In genomic region chr5:107195751-107196395, GRCm38 (mm10) we compare ENCODE assay signal across 12 mouse cellular contexts.
A peak's percentile ranks its signal among the peaks of the same experiment; 100 is the strongest.
DNase-seq lines count a peak whose midpoint lies in the region; ATAC-seq and TF ChIP-seq lines count a peak whose summit lies in the region.
"Had no signal": no experiment of that assay in that cellular context is flagged by ENCODE, and none has a peak within 500 bp of the region (broad histone marks: within the 10 kb centered on the region; RNA-seq: fewer than 3 reads in every experiment).

No protein-coding gene starts in this region.

- peaks cover 25% of the 10 kb centered on the region for H3K4me1 ChIP-seq in hindbrain, embryonic 10.5 days (replicated peaks)
- H3K4me1 ChIP-seq in hindbrain, embryonic 13.5 days (replicated peaks), result peaks cover 2% of the 10 kb centered on the region; the same call in 1 of the 2 replicates
- H3K4me1 ChIP-seq in testis, adult 2 months (ENCODE audit: control insufficient read depth, insufficient read depth, low read length), result peaks cover 9% of the 10 kb centered on the region
- H3K4me1 ChIP-seq in limb, embryonic 12.5 days (replicated peaks), result peaks cover 53% of the 10 kb centered on the region
- no peaks in the 10 kb centered on the region for H3K4me1 ChIP-seq in midbrain, embryonic 16.5 days (ENCODE audit: control insufficient read depth, insufficient read depth, low read length)
- H3K4me1 ChIP-seq in liver, embryonic 11.5 days (replicated peaks; ENCODE audit: control insufficient read depth, insufficient read depth, low read length), result peaks cover 44% of the 10 kb centered on the region

- TF ChIP-seq POLR2A in testis, adult 2 months (IDR thresholded peaks at IDR 0.05; ENCODE audit: control insufficient read depth, low read depth, low read length), result no peak

- H3K9me3 ChIP-seq in hindbrain, embryonic 10.5 days, result no peaks in the 10 kb centered on the region
- no peaks in the 10 kb centered on the region for H3K9me3 ChIP-seq in hindbrain, embryonic 13.5 days
- H3K9me3 ChIP-seq in limb, embryonic 12.5 days, result no peaks in the 10 kb centered on the region
- H3K9me3 ChIP-seq in midbrain, embryonic 16.5 days (replicated peaks; ENCODE audit: control insufficient read depth, low read length, poor library complexity, severe bottlenecking), result no peaks in the 10 kb centered on the region
- no peaks in the 10 kb centered on the region for H3K9me3 ChIP-seq in liver, embryonic 11.5 days (ENCODE audit: control insufficient read depth, low read length)

- H3K4me2 ChIP-seq in hindbrain, embryonic 13.5 days, result no peak overlapping the region
- H3K4me2 ChIP-seq in limb, embryonic 12.5 days, result peak overlapping the region; percentile 32
- H3K4me2 ChIP-seq in midbrain, embryonic 16.5 days (ENCODE audit: low read length), result no peak overlapping the region
- H3K4me2 ChIP-seq in liver, embryonic 11.5 days, result no peak overlapping the region

- H3K27me3 ChIP-seq in hindbrain, embryonic 10.5 days (ENCODE audit: insufficient read depth, poor library complexity, severe bottlenecking), result no peaks in the 10 kb centered on the region
- no peaks in the 10 kb centered on the region for H3K27me3 ChIP-seq in hindbrain, embryonic 13.5 days
- no peaks in the 10 kb centered on the region for H3K27me3 ChIP-seq in testis, adult 2 months (ENCODE audit: control insufficient read depth, insufficient read depth, low read length)
- H3K27me3 ChIP-seq in limb, embryonic 12.5 days, result no peaks in the 10 kb centered on the region
- H3K27me3 ChIP-seq in midbrain, embryonic 16.5 days (ENCODE audit: control insufficient read depth, insufficient read depth, low read depth, low read length), result no peaks in the 10 kb centered on the region
- H3K27me3 ChIP-seq in liver, embryonic 11.5 days (replicated peaks; ENCODE audit: control insufficient read depth, insufficient read depth, low read length), result no peaks in the 10 kb centered on the region

- H3K27ac ChIP-seq in hindbrain, embryonic 10.5 days, result no peak overlapping the region
- H3K27ac ChIP-seq in hindbrain, embryonic 13.5 days, result no peak overlapping the region
- H3K27ac ChIP-seq in testis, adult 2 months (ENCODE audit: control insufficient read depth, insufficient read depth, low read depth, low read length), result peak overlapping the region; percentile 64
- H3K27ac ChIP-seq in limb, embryonic 12.5 days, result peak overlapping the region; percentile 82
- no peak overlapping the region for H3K27ac ChIP-seq in midbrain, embryonic 16.5 days (ENCODE audit: low read length)
- no peak overlapping the region for H3K27ac ChIP-seq in liver, embryonic 11.5 days (ENCODE audit: low read depth, low read length)

- WGBS in hindbrain, embryonic 10.5 days, result 60% methylated on average over 12 of the region's 12 CpGs
- WGBS in hindbrain, embryonic 13.5 days, result 63% methylated on average over 12 of the region's 12 CpGs
- 2% methylated on average over 12 of the region's 12 CpGs for WGBS in limb, embryonic 12.5 days
- 72% methylated on average over 12 of the region's 12 CpGs for WGBS in midbrain, embryonic 16.5 days
- WGBS in liver, embryonic 11.5 days, result 51% methylated on average over 12 of the region's 12 CpGs

- no peak for ATAC-seq in hindbrain, embryonic 13.5 days (ENCODE audit: low FRiP score)
- peak; percentile 75 for ATAC-seq in limb, embryonic 12.5 days (ENCODE audit: insufficient number of reproducible peaks, insufficient read depth, low FRiP score, low TSS enrichment, low read depth)
- ATAC-seq in midbrain, embryonic 16.5 days, result no peak
- no peak for ATAC-seq in liver, embryonic 11.5 days (replicated peaks; ENCODE audit: low FRiP score)
- ATAC-seq: CD4-positive, CD25-positive, alpha-beta regulatory T cell, adult 4 months; liver, postnatal 0 days had no signal

- DNase-seq in hindbrain, embryonic 10.5 days (ENCODE audit: low spot score), result peak; percentile 34
- DNase-seq in testis, postnatal 10 days (ENCODE audit: low spot score), result no peak
- peak; percentile 71 for DNase-seq in testis, postnatal 14 days (ENCODE audit: low spot score)
- DNase-seq in liver, embryonic 11.5 days (ENCODE audit: low spot score), result no peak
- DNase-seq: cerebellum, postnatal 25 days; liver, postnatal 0 days had no signal

- TF ChIP-seq CTCF in testis, adult 2 months (IDR thresholded peaks at IDR 0.05; ENCODE audit: control insufficient read depth, insufficient read depth, insufficient replicate concordance, low read depth, low read length), result no peak

- H3K4me3 ChIP-seq in hindbrain, embryonic 10.5 days, result no peak overlapping the region
- no peak overlapping the region for H3K4me3 ChIP-seq in hindbrain, embryonic 13.5 days
- H3K4me3 ChIP-seq in testis, adult 2 months (ENCODE audit: control insufficient read depth, low read depth, low read length), result no peak overlapping the region
- no peak overlapping the region for H3K4me3 ChIP-seq in limb, embryonic 12.5 days (replicated peaks)
- H3K4me3 ChIP-seq in midbrain, embryonic 16.5 days (ENCODE audit: low read depth, low read length), result no peak overlapping the region
- H3K4me3 ChIP-seq in liver, embryonic 11.5 days (ENCODE audit: low read depth, low read length), result no peak overlapping the region
- H3K4me3 ChIP-seq: myocyte had no signal

- no peaks in the 10 kb centered on the region for H3K36me3 ChIP-seq in hindbrain, embryonic 10.5 days
- no peaks in the 10 kb centered on the region for H3K36me3 ChIP-seq in hindbrain, embryonic 13.5 days
- no peaks in the 10 kb centered on the region for H3K36me3 ChIP-seq in testis, adult 2 months (ENCODE audit: control insufficient read depth, insufficient read depth, low read length)
- no peaks in the 10 kb centered on the region for H3K36me3 ChIP-seq in limb, embryonic 12.5 days
- no peaks in the 10 kb centered on the region for H3K36me3 ChIP-seq in midbrain, embryonic 16.5 days (ENCODE audit: control insufficient read depth, insufficient read depth, low read length)
- H3K36me3 ChIP-seq in liver, embryonic 11.5 days (ENCODE audit: control insufficient read depth, insufficient read depth, low read length), result no peaks in the 10 kb centered on the region; the same call in 1 of the 2 replicates

- no peak overlapping the region for H3K9ac ChIP-seq in hindbrain, embryonic 13.5 days
- no peak overlapping the region for H3K9ac ChIP-seq in limb, embryonic 12.5 days (replicated peaks)
- no peak overlapping the region for H3K9ac ChIP-seq in midbrain, embryonic 16.5 days (ENCODE audit: low read depth, low read length)
- no peak overlapping the region for H3K9ac ChIP-seq in liver, embryonic 11.5 days (ENCODE audit: low read depth, low read length)
- H3K9ac ChIP-seq: liver, postnatal 0 days had no signal

Comparison
In these comparisons a context has a peak if more than half of its experiments do, and no peak if none do; other contexts are left out.
1. DNase-seq: peak in hindbrain, embryonic 10.5 days (single experiment) and testis, postnatal 14 days (single experiment); none in testis, postnatal 10 days (single experiment) and liver, embryonic 11.5 days (single experiment).
2. H3K27ac ChIP-seq: peak in testis, adult 2 months (single experiment) and limb, embryonic 12.5 days (single experiment); none in hindbrain, embryonic 10.5 days (single experiment), hindbrain, embryonic 13.5 days (single experiment), midbrain, embryonic 16.5 days (single experiment) and liver, embryonic 11.5 days (single experiment).